Mouse (Mus musculus) lung, postnatal 14 days (tissue): ENCODE results near the gene Ppp6r1.

Experiments used
- DNase-seq: peaks from one replicate; pipeline ENCODE4 v3.0.0; 2021

The Ppp6r1 gene

DNA sequence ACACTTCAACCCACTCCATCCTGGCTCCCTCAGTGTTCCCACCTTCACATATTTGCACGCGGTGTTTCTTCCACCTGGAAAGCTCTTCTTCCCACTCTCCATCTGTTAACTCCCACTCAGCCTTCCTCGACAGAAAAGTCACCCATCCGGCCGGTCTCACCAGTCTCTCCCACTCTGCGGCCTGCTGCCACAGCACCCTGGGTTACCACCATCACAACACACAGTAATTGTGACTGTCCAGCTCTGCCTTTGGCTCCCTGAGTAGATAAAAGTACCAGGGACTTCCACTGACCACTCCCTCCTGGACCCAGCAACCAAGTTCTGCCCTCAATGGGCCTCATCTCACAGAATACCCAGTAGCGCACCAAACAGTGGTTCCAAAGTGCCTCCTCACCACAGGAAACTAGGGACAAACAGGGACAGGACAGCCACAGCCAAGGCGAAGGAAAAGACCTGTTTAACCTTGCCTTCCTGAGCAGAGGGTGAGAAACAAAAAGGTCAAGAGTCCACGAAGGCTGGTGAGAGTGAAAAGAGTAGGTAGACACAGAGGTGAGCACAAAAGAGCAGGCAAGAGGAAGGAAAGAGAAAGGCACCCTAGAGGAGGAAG lies 1.2 kb downstream of the Ppp6r1 start:
- DNase-seq, result peak; percentile 29

DNA sequence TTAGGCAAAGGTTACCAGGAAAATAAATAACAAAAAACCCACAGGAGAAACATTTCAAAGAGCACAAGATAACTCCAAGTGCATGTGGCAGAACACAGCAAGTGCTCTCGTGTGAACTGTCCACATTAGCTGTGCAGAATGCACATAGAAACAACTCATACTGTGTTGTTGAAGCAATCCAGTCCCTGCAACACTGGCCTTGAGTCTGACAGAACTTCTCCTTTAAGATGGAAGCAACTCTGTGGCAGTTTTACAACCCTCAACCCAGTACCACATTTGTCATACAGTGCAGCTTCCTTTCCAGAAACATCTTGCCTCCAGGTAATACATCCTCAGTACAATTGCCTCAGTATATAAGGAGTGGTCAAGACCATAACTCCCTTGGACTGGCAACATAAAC lies 2.0 kb downstream of the Ppp6r1 start:
- no peak for DNase-seq

- no peak for DNase-seq
Observed at GRCm38 (mm10) chr7:4655916-4656315, 2.9 kb downstream of the Ppp6r1 start.

- DNase-seq, result no peak
Observed at GRCm38 (mm10) chr7:4655393-4655792, 3.4 kb downstream of the Ppp6r1 start.

DNA sequence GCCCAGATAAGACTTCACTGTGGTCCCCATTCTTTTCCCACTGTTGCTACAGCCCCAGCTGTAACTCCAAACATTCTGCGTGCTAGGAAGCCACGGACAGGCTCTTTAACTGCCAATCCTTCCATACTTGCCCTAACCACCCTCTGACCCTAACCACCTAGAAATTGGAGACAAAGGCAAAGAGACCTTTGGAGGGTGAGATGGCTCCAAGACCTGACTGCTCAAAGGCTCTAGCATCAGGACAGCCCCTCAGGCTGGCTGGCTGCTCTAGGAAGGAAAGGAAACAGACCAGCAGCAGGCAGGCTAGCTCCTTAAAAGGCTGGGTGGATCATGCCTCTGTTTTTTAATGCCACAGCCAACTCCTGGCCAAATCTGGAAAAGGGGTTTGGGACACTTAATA lies 4.6 kb downstream of the Ppp6r1 start:
- no peak for DNase-seq

DNA sequence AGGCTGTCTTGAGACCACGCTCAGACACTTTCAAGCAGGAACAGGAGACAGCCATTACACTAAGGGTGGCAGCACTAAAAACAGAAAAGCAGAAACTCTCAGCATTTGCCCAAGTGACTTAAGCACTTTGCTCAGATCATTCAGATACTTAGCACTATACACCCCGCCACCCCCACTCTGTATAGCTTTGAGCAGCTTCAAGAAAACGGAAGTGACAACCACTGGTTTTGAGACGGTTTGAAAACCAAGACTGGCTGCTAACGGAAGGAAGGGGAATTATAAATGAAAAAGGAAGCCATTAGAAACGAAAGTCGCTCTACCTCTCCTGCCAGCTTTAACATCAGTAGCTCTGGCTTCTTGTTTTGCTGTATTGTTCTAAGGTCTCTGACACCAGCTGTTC lies 5.0 kb downstream of the Ppp6r1 start:
- DNase-seq, result peak; percentile 45

GRCm38 (mm10) chr7:4653351-4653750 lies 5.5 kb downstream of the Ppp6r1 start:
- DNase-seq, result no peak

- no peak for DNase-seq
Observed at GRCm38 (mm10) chr7:4652726-4653125, 6.1 kb downstream of the Ppp6r1 start.

- DNase-seq, result no peak
Observed at GRCm38 (mm10) chr7:4651581-4651980, 7.2 kb downstream of the Ppp6r1 start.

DNA sequence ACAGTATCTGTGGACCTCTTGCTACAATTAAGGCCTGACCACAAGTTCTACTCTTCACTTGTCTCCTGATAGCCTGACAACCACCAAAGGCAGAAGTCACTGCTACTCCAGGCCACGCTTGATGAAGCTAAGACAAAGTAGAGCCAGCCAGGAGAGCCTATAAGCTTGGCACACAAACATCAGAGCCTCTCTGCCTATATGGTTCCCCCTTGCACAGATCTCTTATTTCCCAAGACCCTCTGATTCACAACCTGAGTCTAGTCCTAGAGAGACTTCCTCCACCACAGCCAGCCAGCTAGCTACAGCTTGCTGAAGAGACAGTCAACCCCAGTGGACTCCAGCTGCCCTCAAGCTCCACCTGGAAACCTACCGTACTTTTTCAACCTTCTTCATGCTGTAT lies 10.8 kb downstream of the Ppp6r1 start:
- no peak for DNase-seq

GRCm38 (mm10) chr7:4647291-4647690 lies 11.5 kb downstream of the Ppp6r1 start:
- peak; percentile 36 for DNase-seq

DNA sequence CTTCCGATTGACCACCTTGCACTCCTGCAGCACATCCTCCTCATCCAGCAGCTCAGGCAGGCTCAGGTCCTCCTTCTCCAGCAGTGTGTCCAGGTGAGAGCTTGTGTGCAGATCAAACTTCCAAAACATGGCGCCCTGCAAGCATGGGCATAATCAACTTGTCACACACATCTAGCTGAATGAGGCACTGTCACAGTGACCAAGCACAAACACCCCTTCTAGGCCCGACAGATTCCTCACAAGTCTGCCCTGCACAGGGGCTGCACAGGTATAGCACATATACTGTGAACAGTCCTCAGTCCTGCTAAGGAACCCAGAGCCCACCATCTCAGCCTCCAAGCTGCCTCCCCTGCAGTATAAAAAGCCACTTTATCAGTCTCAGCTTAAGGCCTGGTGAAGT lies 12.0 kb downstream of the Ppp6r1 start:
- no peak for DNase-seq

- no peak for DNase-seq
Observed at GRCm38 (mm10) chr7:4643225-4643624, 15.6 kb downstream of the Ppp6r1 start.

DNA sequence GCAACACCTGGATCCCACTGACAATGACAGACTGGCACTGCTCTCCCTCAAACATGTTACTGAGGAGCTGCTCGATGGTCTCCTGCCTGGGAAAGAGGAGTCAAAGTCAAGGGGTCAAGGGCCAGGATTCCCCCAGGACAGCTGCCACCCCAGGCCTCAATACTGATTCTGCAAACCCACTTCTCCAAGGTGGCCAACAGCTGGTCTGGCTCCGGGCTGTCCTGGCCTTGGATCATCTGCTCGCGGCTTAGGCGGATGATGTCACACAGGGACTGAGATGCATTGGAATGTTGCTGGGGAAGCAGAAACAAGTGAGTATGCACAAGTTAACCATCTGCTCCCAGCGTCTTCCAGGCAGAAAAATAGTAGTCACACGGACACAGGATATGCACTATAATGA lies 16.9 kb downstream of the Ppp6r1 start:
- no peak for DNase-seq

GRCm38 (mm10) chr7:4641155-4641554 lies 17.7 kb downstream of the Ppp6r1 start:
- DNase-seq, result no peak

DNA sequence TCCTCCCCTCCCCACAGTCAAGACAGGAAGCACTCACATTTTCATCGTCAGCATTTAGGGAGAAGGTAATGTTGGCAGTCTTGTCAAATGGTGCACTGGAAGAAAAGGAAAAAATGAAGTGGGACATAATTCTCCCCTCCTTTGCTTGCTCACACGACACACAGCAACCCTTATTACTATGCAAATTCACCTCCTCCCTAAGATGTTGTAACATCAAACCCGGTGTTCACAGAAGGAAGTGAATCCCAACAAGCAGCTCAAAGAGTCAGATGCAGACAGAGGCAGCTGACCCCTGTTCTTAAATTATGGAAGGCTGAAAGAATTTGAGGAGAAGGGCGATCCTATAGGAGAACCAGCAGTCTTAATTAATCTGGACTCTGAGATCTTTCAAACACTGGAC lies 22.6 kb downstream of the Ppp6r1 start:
- DNase-seq, result no peak

DNA sequence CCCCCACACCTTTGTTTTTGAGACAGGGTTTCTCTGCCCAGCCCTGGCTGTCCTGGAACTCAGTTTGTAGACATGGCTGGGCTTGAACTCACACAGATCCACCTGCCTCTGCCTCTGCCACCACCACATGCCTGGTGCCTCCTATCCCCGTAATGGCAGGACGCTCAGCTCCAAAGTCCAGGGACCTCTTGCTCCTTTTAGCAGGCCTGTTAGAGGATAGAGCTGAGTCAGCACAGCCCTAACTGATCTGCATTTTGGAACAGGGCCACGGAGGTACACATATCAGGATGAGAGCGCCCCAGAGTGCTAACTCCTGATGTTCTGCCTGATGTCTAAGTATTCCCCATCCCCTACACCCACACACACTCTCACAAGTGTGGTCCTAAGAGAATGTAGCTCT lies 27.8 kb downstream of the Ppp6r1 start, which contains the start of gene Tmem86b:
Gene Tmem86b, minus strand, starts transcription at position 392 of the 400 bp plus-strand sequence.
- DNase-seq, result no peak

- DNase-seq, result no peak
Observed at GRCm38 (mm10) chr7:4630198-4630597, 28.6 kb downstream of the Ppp6r1 start.

GRCm38 (mm10) chr7:4629586-4629985 lies 29.2 kb downstream of the Ppp6r1 start:
- no peak for DNase-seq

- DNase-seq, result no peak
Observed at GRCm38 (mm10) chr7:4625928-4626327, 32.9 kb downstream of the Ppp6r1 start.

DNA sequence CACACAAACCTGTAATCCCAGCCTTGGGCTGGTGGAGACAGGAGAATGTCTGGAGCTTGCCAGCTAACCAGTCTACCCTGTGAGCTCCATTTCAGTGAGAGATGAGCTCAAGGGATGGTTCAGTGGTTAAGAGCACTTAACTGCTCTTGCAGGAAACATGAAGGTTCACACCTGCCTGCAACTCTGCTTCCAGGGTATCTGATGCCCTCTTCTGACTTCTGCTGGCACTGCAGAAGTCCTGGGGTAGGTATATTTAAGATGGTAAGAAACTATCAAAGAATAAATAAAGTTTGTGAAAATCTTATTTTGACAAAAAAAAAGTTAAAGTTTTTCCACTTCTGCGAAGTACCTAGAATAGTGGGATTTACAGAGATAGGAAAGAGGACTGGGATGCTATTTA lies 34.5 kb downstream of the Ppp6r1 start:
- no peak for DNase-seq

DNA sequence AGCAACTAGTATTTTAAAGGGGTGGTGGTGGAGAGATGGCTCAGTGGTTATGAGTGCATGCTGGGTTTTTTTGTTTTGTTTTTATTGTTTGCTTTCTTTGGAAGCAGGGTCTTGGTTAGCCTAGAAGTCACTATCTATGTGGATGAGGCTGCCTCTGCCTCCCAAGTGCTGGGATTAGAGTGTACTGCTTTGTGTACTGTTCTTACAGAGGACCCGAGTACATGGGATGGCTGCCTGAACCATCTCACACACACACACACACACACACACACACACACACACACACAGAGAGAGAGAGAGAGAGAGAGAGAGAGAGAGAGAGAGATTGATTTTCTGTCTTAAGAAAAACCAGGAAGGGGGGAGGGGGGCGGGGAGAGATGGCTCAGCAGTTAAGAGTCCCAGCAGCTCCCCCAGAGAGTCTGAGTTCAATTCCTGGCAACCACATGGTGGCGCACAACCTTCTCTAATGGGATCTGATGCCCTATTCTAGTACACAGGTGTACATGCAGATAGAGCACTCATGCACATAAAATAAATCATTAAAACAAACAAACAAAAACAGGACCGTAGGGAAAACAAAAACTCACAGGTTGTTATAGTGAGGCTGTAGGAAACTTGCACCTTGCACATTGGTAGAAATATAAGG lies 35.2 kb downstream of the Ppp6r1 start:
- peak; percentile 66 for DNase-seq

DNA sequence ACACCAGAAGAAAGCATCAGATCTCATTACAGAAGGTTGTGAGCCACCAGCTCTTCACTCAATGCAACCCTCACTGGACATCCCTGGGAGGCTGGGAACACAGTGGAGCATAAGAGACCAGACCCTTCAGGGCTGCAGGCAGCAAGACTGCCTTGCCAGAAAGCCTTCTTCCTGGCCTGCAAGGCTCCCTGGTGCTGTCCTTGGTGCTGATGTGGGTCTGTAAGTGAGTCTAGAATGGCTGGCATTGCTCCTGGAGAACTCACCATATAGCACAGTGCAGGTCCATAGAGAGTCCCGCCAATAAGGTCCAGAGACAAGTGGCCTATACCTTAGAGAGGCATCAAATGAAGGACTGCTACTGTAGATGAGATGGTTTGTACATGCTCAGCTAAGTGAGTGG lies 38.8 kb downstream of the Ppp6r1 start:
- DNase-seq, result peak; percentile 47

- DNase-seq, result no peak
Observed at GRCm38 (mm10) chr7:4613740-4614403, 44.9 kb downstream of the Ppp6r1 start.
